Mouse (Mus musculus): Measurements from ENCODE around the gene Spen.

Spen gene

GRCm38 (mm10) chr4:141420886-141421285 is 117.5 kb downstream of the Spen start:
- no peak for DNase-seq (ENCODE audit: low spot score)

- no peak for DNase-seq (ENCODE audit: low spot score)
Observed at GRCm38 (mm10) chr4:141420192-141420829, 118.1 kb downstream of the Spen start, which contains the start of gene Hspb7. Gene Hspb7 (plus strand): TSS chr4:141420779.

GRCm38 (mm10) chr4:141419398-141420191 is 118.8 kb downstream of the Spen start:
- DNase-seq (ENCODE audit: low spot score), result peak; percentile 41
